Mouse (Mus musculus): ENCODE data around the gene Kdm6b.

- TF ChIP-seq CTCF (IDR thresholded peaks at IDR 0.05; ENCODE audit: borderline replicate concordance, insufficient read depth, low read length), result no peak
- peak; percentile 19; the same call in 1 of the 2 replicates for TF ChIP-seq POLR2A (IDR thresholded peaks at IDR 0.05; ENCODE audit: low read depth, low read length)
Observed at GRCm38 (mm10) chr11:69370817-69371215, 42.7 kb downstream of the Kdm6b start.
